Mouse (Mus musculus): ENCODE results near the gene Ufsp1. TPM values are rescaled to one million over a fixed set of nuclear protein-coding genes. Genes with fewer than 3 reads are reported as not detected.

The Ufsp1 gene
- polyA plus RNA-seq, 1 experiment from 2014 or later = 6.2 TPM

GRCm38 (mm10) chr5:137304816-137305215, 10.4 kb downstream of the Ufsp1 start:
- Histone ChIP-seq H3K27ac (ENCODE audit: low read depth, low read length) (no peak overlapping the region), H3K27me3 (ENCODE audit: control insufficient read depth, insufficient read depth, low read length) (no peaks in the 10 kb centered on the region), H3K9ac (ENCODE audit: low read depth, low read length) (no peak overlapping the region), H3K9me3 (ENCODE audit: control insufficient read depth, low read length) (peaks cover 7% of the 10 kb centered on the region; the same call in 1 of the 2 replicates), H3K4me2 (replicated peaks; ENCODE audit: low read depth, low read length) (peak overlapping the region; percentile 65; the same call in 1 of the 2 replicates), H3K4me1 (ENCODE audit: control insufficient read depth, insufficient read depth, low read length) (peaks cover 32% of the 10 kb centered on the region), H3K4me3 (ENCODE audit: low read length) (peak overlapping the region; percentile 10; the same call in 1 of the 2 replicates), H3K36me3 (ENCODE audit: control insufficient read depth, insufficient read depth, low read length) (peaks cover 72% of the 10 kb centered on the region)
- WGBS = 45% methylated on average over 4 of the region's 4 CpGs
- ATAC-seq (ENCODE audit: low FRiP score, low TSS enrichment) = no peak

- peak overlapping the region; percentile 96 for H3K9ac ChIP-seq (ENCODE audit: low read depth, low read length)
- no peaks in the 10 kb centered on the region for H3K27me3 ChIP-seq (ENCODE audit: control insufficient read depth, insufficient read depth, low read length)
- WGBS = 46% methylated on average over 3 of the region's 3 CpGs
- H3K4me1 ChIP-seq (ENCODE audit: control insufficient read depth, insufficient read depth, low read length) = peaks cover 32% of the 10 kb centered on the region
- H3K4me3 ChIP-seq (ENCODE audit: low read length) = peak overlapping the region; percentile 85; the same call in 1 of the 2 replicates
- H3K9me3 ChIP-seq (ENCODE audit: control insufficient read depth, low read length) = peaks cover 7% of the 10 kb centered on the region; the same call in 1 of the 2 replicates
- ATAC-seq (ENCODE audit: low FRiP score, low TSS enrichment) = no peak
- peak overlapping the region; percentile 65 for H3K4me2 ChIP-seq (replicated peaks; ENCODE audit: low read depth, low read length)
- peaks cover 72% of the 10 kb centered on the region for H3K36me3 ChIP-seq (ENCODE audit: control insufficient read depth, insufficient read depth, low read length)
- H3K27ac ChIP-seq (ENCODE audit: low read depth, low read length) = no peak overlapping the region
Measured at GRCm38 (mm10) chr5:137305822-137306221, 11.4 kb downstream of the Ufsp1 start.

DNA sequence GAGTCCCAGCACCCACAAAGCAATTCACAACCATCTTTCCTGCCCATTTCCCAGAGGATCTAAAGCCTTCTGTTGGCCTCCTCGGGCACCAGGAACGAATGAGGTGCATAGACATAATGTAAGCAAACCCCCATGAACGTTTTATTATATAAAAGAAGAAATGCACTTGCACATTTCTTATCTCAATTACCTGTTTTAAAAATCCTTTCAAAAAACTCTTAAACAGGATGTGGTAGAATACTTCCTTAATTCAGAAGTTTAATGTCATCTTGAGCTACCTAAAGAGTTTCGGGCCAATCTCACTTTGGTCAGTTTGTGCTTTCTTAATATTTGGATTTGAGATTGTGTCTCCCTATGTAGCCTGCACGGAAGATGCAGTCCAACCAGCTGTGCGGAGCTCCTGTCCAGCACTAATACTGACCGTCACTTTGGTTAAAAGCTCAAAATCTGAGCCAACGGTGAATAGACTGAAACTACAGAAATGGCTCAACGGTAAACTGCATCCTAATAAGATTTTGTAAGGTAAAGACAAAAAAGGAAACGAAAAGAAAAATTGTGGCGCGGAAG, 12.1 kb downstream of the Ufsp1 start:
- 16% methylated on average over 12 of the region's 12 CpGs for WGBS

DNA sequence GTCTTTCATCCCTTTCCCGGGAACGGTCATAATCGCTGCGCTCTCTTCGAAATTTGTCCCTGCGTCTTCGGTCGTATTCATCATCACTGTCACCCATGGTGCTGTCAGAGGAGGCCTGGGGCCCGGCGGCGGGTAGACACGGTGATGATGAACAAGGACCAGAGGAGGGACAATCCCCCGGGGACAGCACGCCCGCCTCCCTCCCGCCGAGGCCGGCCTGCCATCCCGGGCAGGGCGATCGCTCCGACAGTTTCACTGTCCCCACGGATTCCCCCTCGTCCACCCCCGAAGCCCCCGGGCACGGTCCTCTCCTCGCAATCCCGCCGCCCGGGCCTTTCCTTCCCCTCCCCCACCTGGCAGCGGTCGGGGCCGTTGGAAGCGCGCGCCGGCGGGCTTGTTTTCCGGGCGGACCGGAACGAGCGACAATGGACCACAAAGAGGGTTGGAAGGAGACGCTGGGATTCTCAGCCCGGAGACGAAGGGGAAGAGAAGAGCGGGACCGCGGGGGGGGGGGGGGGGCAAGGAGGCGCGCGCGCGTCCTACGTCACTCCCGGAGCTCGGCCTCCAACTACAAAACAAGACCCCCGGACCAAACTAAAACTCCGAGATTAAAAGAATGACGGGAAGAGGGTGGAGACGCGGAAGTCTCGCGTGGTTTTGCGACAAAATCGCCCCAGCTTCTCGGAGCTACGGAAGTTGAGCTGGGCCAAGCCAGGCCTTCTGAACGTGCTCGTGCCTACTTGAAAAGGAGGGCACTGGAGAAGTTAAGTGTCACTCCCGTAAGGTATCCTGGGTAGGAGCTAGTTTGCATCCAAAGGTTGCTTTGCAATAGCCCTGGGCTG, 12.9 kb downstream of the Ufsp1 start, which contains the start of gene Srrt:
TSS of gene Srrt (minus strand) at position 604 of the 842 bp plus-strand sequence.
- Histone ChIP-seq H3K4me2 (replicated peaks; ENCODE audit: low read depth, low read length) (peak within 1 kb of the TSS; percentile 65), H3K9me3 (ENCODE audit: control insufficient read depth, low read length) (peaks cover 7% of the 10 kb centered on the region; the same call in 1 of the 2 replicates), H3K27ac (ENCODE audit: low read depth, low read length) (peak within 1 kb of the TSS; percentile 92), H3K36me3 (ENCODE audit: control insufficient read depth, insufficient read depth, low read length) (peaks cover 70% of the 10 kb centered on the region), H3K4me3 (ENCODE audit: low read length) (peak within 1 kb of the TSS; percentile 85), H3K4me1 (ENCODE audit: control insufficient read depth, insufficient read depth, low read length) (peaks cover 37% of the 10 kb centered on the region), H3K27me3 (ENCODE audit: control insufficient read depth, insufficient read depth, low read length) (no peaks in the 10 kb centered on the region), H3K9ac (ENCODE audit: low read depth, low read length) (peak within 1 kb of the TSS; percentile 96)
- peak; percentile 85 for ATAC-seq (ENCODE audit: low FRiP score, low TSS enrichment)
- WGBS = under 1% methylated on average over 69 of the region's 72 CpGs

More for the DNA sequence above, 12.1 kb downstream of the Ufsp1 start:
- ATAC-seq (ENCODE audit: low FRiP score, low TSS enrichment) = no peak
- Histone ChIP-seq H3K9me3 (ENCODE audit: control insufficient read depth, low read length) (peaks cover 7% of the 10 kb centered on the region; the same call in 1 of the 2 replicates), H3K4me1 (ENCODE audit: control insufficient read depth, insufficient read depth, low read length) (peaks cover 32% of the 10 kb centered on the region), H3K36me3 (ENCODE audit: control insufficient read depth, insufficient read depth, low read length) (peaks cover 72% of the 10 kb centered on the region), H3K4me2 (replicated peaks; ENCODE audit: low read depth, low read length) (peak overlapping the region; percentile 65), H3K27ac (ENCODE audit: low read depth, low read length) (peak overlapping the region; percentile 92), H3K27me3 (ENCODE audit: control insufficient read depth, insufficient read depth, low read length) (no peaks in the 10 kb centered on the region), H3K9ac (ENCODE audit: low read depth, low read length) (peak overlapping the region; percentile 96), H3K4me3 (ENCODE audit: low read length) (peak overlapping the region; percentile 85)

- Histone ChIP-seq H3K9me3 (ENCODE audit: control insufficient read depth, low read length) (peaks cover 7% of the 10 kb centered on the region; the same call in 1 of the 2 replicates), H3K4me2 (replicated peaks; ENCODE audit: low read depth, low read length) (peak overlapping the region; percentile 65), H3K27ac (ENCODE audit: low read depth, low read length) (peak overlapping the region; percentile 92), H3K4me1 (ENCODE audit: control insufficient read depth, insufficient read depth, low read length) (peaks cover 44% of the 10 kb centered on the region), H3K27me3 (ENCODE audit: control insufficient read depth, insufficient read depth, low read length) (no peaks in the 10 kb centered on the region), H3K9ac (ENCODE audit: low read depth, low read length) (peak overlapping the region; percentile 96; the same call in 1 of the 2 replicates), H3K36me3 (ENCODE audit: control insufficient read depth, insufficient read depth, low read length) (peaks cover 59% of the 10 kb centered on the region), H3K4me3 (ENCODE audit: low read length) (peak overlapping the region; percentile 85)
- no peak for ATAC-seq (ENCODE audit: low FRiP score, low TSS enrichment)
- 96% methylated on average over 4 of the region's 4 CpGs for WGBS
Measured at GRCm38 (mm10) chr5:137308356-137308755, 13.9 kb downstream of the Ufsp1 start.

DNA sequence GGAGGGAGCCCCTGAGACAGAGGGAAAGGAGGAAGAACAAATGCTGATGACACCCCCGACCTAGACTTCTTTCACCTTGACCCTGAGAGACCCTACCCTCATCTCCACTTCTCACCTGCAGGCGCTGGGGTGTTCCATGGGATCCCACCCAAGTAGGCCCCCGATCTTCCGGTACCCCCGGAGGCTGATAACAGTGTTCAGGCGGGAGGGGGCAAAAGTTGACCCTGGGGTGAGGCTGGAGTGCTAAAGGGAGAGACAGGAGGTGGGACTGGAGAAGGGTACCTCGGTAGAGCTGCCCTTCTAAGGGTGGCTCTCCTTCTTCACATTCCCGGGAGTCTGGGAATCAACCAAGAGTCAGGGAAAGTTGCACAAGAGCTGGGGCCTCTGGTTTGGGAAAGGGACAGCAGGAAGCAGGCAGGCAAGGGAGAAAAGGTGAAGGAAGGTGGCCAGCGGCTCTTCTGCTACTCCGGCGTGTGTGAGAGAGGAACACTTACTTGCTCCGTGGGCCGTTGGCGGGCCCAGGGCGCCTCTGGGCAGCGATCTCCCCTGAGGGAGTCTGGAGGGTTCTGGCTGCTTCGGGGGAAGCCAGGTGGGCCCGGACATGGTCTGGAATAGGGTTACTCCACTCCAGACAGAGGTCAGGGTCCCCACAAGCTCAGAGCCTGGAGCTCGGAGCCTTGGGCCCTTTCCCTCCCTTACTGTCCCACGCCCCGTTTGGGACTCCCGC, 19.2 kb downstream of the Ufsp1 start:
- Histone ChIP-seq H3K4me1 (ENCODE audit: control insufficient read depth, insufficient read depth, low read length) (peaks cover 32% of the 10 kb centered on the region), H3K4me2 (replicated peaks; ENCODE audit: low read depth, low read length) (peak overlapping the region; percentile 85), H3K36me3 (ENCODE audit: control insufficient read depth, insufficient read depth, low read length) (peaks cover 36% of the 10 kb centered on the region), H3K27ac (ENCODE audit: low read depth, low read length) (peak overlapping the region; percentile 91), H3K4me3 (ENCODE audit: low read length) (peak overlapping the region; percentile 68), H3K27me3 (ENCODE audit: control insufficient read depth, insufficient read depth, low read length) (no peaks in the 10 kb centered on the region), H3K9me3 (ENCODE audit: control insufficient read depth, low read length) (peaks cover 4% of the 10 kb centered on the region; the same call in 1 of the 2 replicates), H3K9ac (ENCODE audit: low read depth, low read length) (peak overlapping the region; percentile 74)
- ATAC-seq (ENCODE audit: low FRiP score, low TSS enrichment) = peak; percentile 58; the same call in 1 of the 2 replicates
- 2% methylated on average over 22 of the region's 22 CpGs for WGBS

DNA sequence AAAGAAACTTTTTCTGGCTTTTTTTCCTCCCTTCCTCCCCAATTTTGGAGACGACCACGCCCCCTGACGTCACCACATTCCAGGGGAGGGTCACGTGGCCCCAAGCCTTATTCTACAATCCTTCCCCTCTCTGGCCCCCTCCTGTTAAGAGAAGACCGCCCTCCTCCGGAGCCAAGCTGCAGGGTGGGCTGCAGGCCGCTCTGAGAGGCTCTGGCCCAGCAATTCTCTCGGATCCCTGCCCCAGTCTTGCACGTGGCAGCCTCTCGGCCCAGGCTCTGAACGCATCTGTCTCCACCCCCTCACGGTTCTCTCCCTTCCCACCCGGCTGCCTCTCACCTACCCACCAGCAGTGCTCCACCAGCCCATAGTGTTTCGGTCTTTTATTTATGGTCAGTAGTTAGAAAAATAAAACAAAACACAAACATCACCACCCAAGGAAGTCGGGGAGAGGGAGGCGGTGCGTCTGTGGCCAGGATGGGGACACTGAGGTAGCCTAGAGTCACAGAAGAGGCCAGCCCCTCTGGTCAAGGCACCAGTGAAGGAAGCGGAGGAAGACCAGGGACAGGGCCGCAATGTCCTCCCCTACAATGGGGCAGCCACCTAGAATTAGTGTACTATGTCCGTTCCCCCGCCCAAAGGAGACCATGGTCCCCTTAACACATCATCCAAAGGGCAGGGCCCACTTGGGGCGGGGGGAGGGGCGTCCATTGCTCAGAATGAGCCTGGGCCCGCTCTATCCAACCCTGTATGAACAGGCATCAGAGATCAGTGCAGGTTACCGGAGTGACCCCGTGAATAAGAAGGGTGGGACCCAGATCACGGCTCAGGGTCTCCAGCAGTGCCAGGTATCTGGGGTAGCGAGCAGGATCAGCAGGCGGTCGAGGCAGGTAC, 20.0 kb downstream of the Ufsp1 start, which contains the start of gene Trip6:
TSS of gene Trip6 (minus strand) at position 212 of the 891 bp plus-strand sequence.
- Histone ChIP-seq H3K4me1 (ENCODE audit: control insufficient read depth, insufficient read depth, low read length) (peaks cover 32% of the 10 kb centered on the region), H3K36me3 (ENCODE audit: control insufficient read depth, insufficient read depth, low read length) (peaks cover 28% of the 10 kb centered on the region)
- WGBS = 13% methylated on average over 30 of the region's 30 CpGs

More for the DNA sequence above, 20.0 kb downstream of the Ufsp1 start, which contains the start of gene Trip6:
- H3K27me3 ChIP-seq (ENCODE audit: control insufficient read depth, insufficient read depth, low read length) = no peaks in the 10 kb centered on the region
- peak within 1 kb of the TSS; percentile 68 for H3K4me3 ChIP-seq (ENCODE audit: low read length)
- peak within 1 kb of the TSS; percentile 85 for H3K4me2 ChIP-seq (replicated peaks; ENCODE audit: low read depth, low read length)
- peak within 1 kb of the TSS; percentile 94 for H3K27ac ChIP-seq (ENCODE audit: low read depth, low read length)
- peak; percentile 96 for ATAC-seq (ENCODE audit: low FRiP score, low TSS enrichment)
- no peaks in the 10 kb centered on the region for H3K9me3 ChIP-seq (ENCODE audit: control insufficient read depth, low read length)
- peak within 1 kb of the TSS; percentile 74 for H3K9ac ChIP-seq (ENCODE audit: low read depth, low read length)

All from kidney, embryonic 14.5 days (tissue).